Mouse (Mus musculus): ENCODE results near the gene Zfp950. TPM values are rescaled to one million over a fixed set of nuclear protein-coding genes. Genes with fewer than 3 reads are reported as not detected.

Gene Zfp950
- polyA plus RNA-seq, 1 experiment: 4.1 TPM

DNA sequence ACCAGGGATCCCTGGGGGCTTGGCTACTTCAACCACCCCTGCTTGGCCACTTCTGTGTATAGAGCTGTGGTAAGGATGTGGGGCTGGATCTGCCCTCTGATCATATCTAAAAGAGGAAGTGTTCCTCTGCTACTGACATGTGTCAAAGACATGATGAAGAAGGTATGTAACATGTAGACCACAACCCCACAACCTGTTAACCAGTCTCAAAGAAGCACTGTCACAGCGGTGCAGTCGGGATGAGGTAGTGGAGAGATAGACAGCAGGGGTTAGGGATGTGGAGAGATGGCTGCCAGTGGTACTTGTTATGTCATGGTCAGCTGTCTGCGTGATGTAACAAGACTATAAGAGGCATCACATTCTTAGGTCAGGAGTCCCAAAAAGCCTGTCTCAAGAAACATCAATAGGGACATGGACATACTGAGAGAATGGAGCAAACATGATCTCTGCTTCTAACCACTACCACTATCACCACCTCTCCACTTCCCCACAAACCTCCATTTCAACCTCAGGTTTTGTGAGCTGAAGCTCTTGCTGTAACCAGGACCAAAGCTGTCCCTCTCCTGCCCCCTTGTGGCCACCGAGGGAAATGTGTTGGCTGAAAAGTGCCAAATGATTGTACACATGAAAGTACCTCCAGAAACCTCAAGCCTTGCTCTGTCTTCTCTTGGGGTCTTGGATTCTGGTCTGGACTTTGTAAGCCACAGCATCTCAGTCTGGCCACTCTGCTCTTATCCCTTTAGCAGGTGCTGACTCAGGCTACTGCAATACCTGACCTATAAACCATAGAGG lies 56.3 kb downstream of the Zfp950 start:
- Histone ChIP-seq H3K36me3 (ENCODE audit: control insufficient read depth, insufficient read depth) (no peaks in the 10 kb centered on the region), H3K4me3 (no peak overlapping the region), H3K27me3 (ENCODE audit: control insufficient read depth, insufficient read depth, insufficient read length) (no peaks in the 10 kb centered on the region), H3K4me2 (ENCODE audit: low read depth) (no peak overlapping the region), H3ac (ENCODE audit: control insufficient read depth, insufficient read length) (no peak overlapping the region), H3K79me2 (ENCODE audit: control insufficient read depth, insufficient read depth) (no peaks in the 10 kb centered on the region)
- TF ChIP-seq CEBPB (IDR thresholded peaks at IDR 0.05; ENCODE audit: insufficient read depth, poor library complexity, severe bottlenecking): no peak
- TF ChIP-seq TCF12 (IDR thresholded peaks at IDR 0.05; ENCODE audit: insufficient read depth, poor library complexity, severe bottlenecking): no peak
- no peak for TF ChIP-seq MAX (IDR thresholded peaks at IDR 0.05; ENCODE audit: low read depth)
- TF ChIP-seq SRF (IDR thresholded peaks at IDR 0.05; ENCODE audit: control insufficient read depth, insufficient read length, low read depth): no peak
- no peak for TF ChIP-seq USF1 (IDR thresholded peaks at IDR 0.05; ENCODE audit: low read depth)

GRCm38 (mm10) chr19:61083006-61083405 lies 57.6 kb downstream of the Zfp950 start:
- no peak overlapping the region for H3K4me3 ChIP-seq
- no peaks in the 10 kb centered on the region for H3K36me3 ChIP-seq (ENCODE audit: control insufficient read depth, insufficient read depth)
- TF ChIP-seq TCF12 (IDR thresholded peaks at IDR 0.05; ENCODE audit: insufficient read depth, poor library complexity, severe bottlenecking) (no peak), USF1 (IDR thresholded peaks at IDR 0.05; ENCODE audit: low read depth) (no peak), MAX (IDR thresholded peaks at IDR 0.05; ENCODE audit: low read depth) (no peak), SRF (IDR thresholded peaks at IDR 0.05; ENCODE audit: control insufficient read depth, insufficient read length, low read depth) (no peak), MYOD1 (IDR thresholded peaks at IDR 0.05; ENCODE audit: control insufficient read depth in 1 of 3, insufficient read length in 2 of 3, low read depth in 2 of 3) (no peak), REST (IDR thresholded peaks at IDR 0.05; ENCODE audit: insufficient read depth, insufficient read length) (no peak), E2F4 (IDR thresholded peaks at IDR 0.05; ENCODE audit: insufficient read depth) (no peak), MYOG (IDR thresholded peaks at IDR 0.05; ENCODE audit: control insufficient read depth in 1 of 3, insufficient read depth in 1 of 3, insufficient read length in 2 of 3, low read depth in 2 of 3) (no peak), CEBPB (IDR thresholded peaks at IDR 0.05; ENCODE audit: insufficient read depth, poor library complexity, severe bottlenecking) (no peak), POLR2A (IDR thresholded peaks at IDR 0.05; ENCODE audit: insufficient read length, low read depth) (no peak), POLR2AphosphoS2 (IDR thresholded peaks at IDR 0.05; ENCODE audit: insufficient read length, low read depth) (no peak), TCF3 (IDR thresholded peaks at IDR 0.05; ENCODE audit: insufficient read length, low read depth) (no peak)

DNA sequence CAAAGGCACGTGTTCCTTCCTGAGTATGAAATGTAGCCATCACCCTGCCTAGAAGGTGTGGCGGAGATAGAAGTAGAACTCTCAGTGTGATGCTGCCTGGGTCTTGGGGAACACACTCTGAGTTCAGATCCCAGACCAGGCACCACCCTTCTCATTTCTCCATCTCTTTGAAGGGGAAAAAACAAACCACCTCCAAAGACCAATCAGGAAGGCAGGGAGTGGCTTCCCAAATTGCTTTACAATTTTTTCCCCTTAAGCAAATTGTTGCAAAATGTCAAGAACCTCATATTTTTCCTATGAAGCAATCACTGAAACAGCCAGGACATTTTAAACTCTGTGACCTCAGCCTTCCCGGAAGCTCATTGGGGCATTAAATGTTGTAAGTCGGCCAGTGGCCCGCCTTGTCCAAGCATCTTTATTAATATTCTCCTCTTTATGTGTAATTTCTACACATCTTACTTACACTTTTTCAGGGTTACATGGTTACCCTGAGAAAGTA lies 60.3 kb downstream of the Zfp950 start:
- no peaks in the 10 kb centered on the region for H3K36me3 ChIP-seq (ENCODE audit: control insufficient read depth, insufficient read depth)
- TF ChIP-seq MAX (IDR thresholded peaks at IDR 0.05; ENCODE audit: low read depth) (no peak), POLR2A (IDR thresholded peaks at IDR 0.05; ENCODE audit: insufficient read length, low read depth) (no peak), REST (IDR thresholded peaks at IDR 0.05; ENCODE audit: insufficient read depth, insufficient read length) (no peak), TCF12 (IDR thresholded peaks at IDR 0.05; ENCODE audit: insufficient read depth, poor library complexity, severe bottlenecking) (no peak), POLR2AphosphoS2 (IDR thresholded peaks at IDR 0.05; ENCODE audit: insufficient read length, low read depth) (no peak), MYOG (IDR thresholded peaks at IDR 0.05; ENCODE audit: control insufficient read depth in 1 of 3, insufficient read depth in 1 of 3, insufficient read length in 2 of 3, low read depth in 2 of 3) (no peak), TCF3 (IDR thresholded peaks at IDR 0.05; ENCODE audit: insufficient read length, low read depth) (no peak), CEBPB (IDR thresholded peaks at IDR 0.05; ENCODE audit: insufficient read depth, poor library complexity, severe bottlenecking) (no peak)

More at GRCm38 (mm10) chr19:61083006-61083405, 57.6 kb downstream of the Zfp950 start:
- no peaks in the 10 kb centered on the region for H3K27me3 ChIP-seq (ENCODE audit: control insufficient read depth, insufficient read depth, insufficient read length)
- H3K4me2 ChIP-seq (ENCODE audit: low read depth): no peak overlapping the region
- H3ac ChIP-seq (ENCODE audit: control insufficient read depth, insufficient read length): no peak overlapping the region
- H3K79me2 ChIP-seq (ENCODE audit: control insufficient read depth, insufficient read depth): no peaks in the 10 kb centered on the region

DNA sequence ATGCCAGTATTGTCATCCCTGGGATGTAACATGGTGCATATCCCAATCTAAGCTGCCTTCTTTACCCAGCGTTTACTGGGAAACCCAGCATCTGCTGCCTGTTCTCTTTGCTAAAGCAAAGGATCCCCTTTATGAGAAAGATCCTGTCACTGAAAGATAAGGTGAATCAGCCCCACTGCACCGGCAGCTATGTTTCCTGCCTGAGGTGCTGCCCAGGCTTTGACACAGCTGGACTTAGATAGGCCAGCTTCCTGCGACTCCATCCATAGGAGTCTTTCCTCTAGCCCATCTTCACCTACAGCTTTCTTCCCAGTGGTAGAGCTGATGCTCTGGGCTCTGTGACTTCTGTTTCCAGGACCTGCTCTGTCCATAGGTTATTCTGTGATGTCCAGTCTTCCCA lies 62.0 kb downstream of the Zfp950 start:
- TF ChIP-seq MYOD1 (IDR thresholded peaks at IDR 0.05; ENCODE audit: control insufficient read depth in 1 of 3, insufficient read length in 2 of 3, low read depth in 2 of 3) (no peak), USF1 (IDR thresholded peaks at IDR 0.05; ENCODE audit: low read depth) (no peak), SRF (IDR thresholded peaks at IDR 0.05; ENCODE audit: control insufficient read depth, insufficient read length, low read depth) (no peak), E2F4 (IDR thresholded peaks at IDR 0.05; ENCODE audit: insufficient read depth) (no peak), POLR2AphosphoS2 (IDR thresholded peaks at IDR 0.05; ENCODE audit: insufficient read length, low read depth) (no peak), REST (IDR thresholded peaks at IDR 0.05; ENCODE audit: insufficient read depth, insufficient read length) (no peak), CEBPB (IDR thresholded peaks at IDR 0.05; ENCODE audit: insufficient read depth, poor library complexity, severe bottlenecking) (no peak), POLR2A (IDR thresholded peaks at IDR 0.05; ENCODE audit: insufficient read length, low read depth) (no peak), TCF12 (IDR thresholded peaks at IDR 0.05; ENCODE audit: insufficient read depth, poor library complexity, severe bottlenecking) (no peak), TCF3 (IDR thresholded peaks at IDR 0.05; ENCODE audit: insufficient read length, low read depth) (no peak)
- Histone ChIP-seq H3K4me2 (ENCODE audit: low read depth) (no peak overlapping the region), H3K4me3 (no peak overlapping the region), H3K79me2 (ENCODE audit: control insufficient read depth, insufficient read depth) (no peaks in the 10 kb centered on the region), H3K36me3 (ENCODE audit: control insufficient read depth, insufficient read depth) (no peaks in the 10 kb centered on the region), H3ac (ENCODE audit: control insufficient read depth, insufficient read length) (no peak overlapping the region), H3K27me3 (ENCODE audit: control insufficient read depth, insufficient read depth, insufficient read length) (no peaks in the 10 kb centered on the region)

More for the DNA sequence above, 60.3 kb downstream of the Zfp950 start:
- Histone ChIP-seq H3K27me3 (ENCODE audit: control insufficient read depth, insufficient read depth, insufficient read length) (no peaks in the 10 kb centered on the region), H3K79me2 (ENCODE audit: control insufficient read depth, insufficient read depth) (no peaks in the 10 kb centered on the region), H3K4me2 (ENCODE audit: low read depth) (no peak overlapping the region), H3K4me3 (no peak overlapping the region), H3ac (ENCODE audit: control insufficient read depth, insufficient read length) (no peak overlapping the region)

All from myocyte (in vitro differentiated cells).